Mouse (Mus musculus) frontal cortex, adult (tissue): Measurements from ENCODE around the gene Dock4.

Experiments used
- ATAC-seq: cut with Nextera tagmentation; 2 replicates; pipeline ENCODE4 v1.9.2; 2017; ENCODE audit warnings: mild to moderate bottlenecking, moderate library complexity, mixed read lengths; ENCODE audit not compliant: low TSS enrichment

The Dock4 gene

GRCm38 (mm10) chr12:40511643-40512369 lies 66.1 kb downstream of the Dock4 start:
- ATAC-seq, result no peak; the same call in 1 of the 2 replicates

- ATAC-seq, result no peak
Measured at GRCm38 (mm10) chr12:40512370-40512693, 66.6 kb downstream of the Dock4 start.

GRCm38 (mm10) chr12:40512994-40513393 lies 67.2 kb downstream of the Dock4 start:
- no peak for ATAC-seq

- ATAC-seq, result no peak
Measured at GRCm38 (mm10) chr12:40514021-40514420, 68.3 kb downstream of the Dock4 start.

- no peak for ATAC-seq
Measured at GRCm38 (mm10) chr12:40522468-40522867, 76.7 kb downstream of the Dock4 start.

GRCm38 (mm10) chr12:40523020-40523419 lies 77.3 kb downstream of the Dock4 start:
- ATAC-seq, result peak; percentile 59; the same call in 1 of the 2 replicates

- ATAC-seq, result no peak
Measured at GRCm38 (mm10) chr12:40525045-40525444, 79.3 kb downstream of the Dock4 start.

- peak; percentile 48; the same call in 1 of the 2 replicates for ATAC-seq
Measured at GRCm38 (mm10) chr12:40535655-40536618, 90.2 kb downstream of the Dock4 start.

GRCm38 (mm10) chr12:40537826-40538225 lies 92.1 kb downstream of the Dock4 start:
- ATAC-seq, result no peak

- ATAC-seq, result no peak
Measured at GRCm38 (mm10) chr12:40538318-40538717, 92.6 kb downstream of the Dock4 start.

- no peak for ATAC-seq
Measured at GRCm38 (mm10) chr12:40538780-40539179, 93.0 kb downstream of the Dock4 start.

GRCm38 (mm10) chr12:40544273-40544672 lies 98.5 kb downstream of the Dock4 start:
- no peak for ATAC-seq

- ATAC-seq, result peak; percentile 78
Measured at GRCm38 (mm10) chr12:40546827-40547226, 101.1 kb downstream of the Dock4 start.

- no peak for ATAC-seq
Measured at GRCm38 (mm10) chr12:40551317-40551716, 105.6 kb downstream of the Dock4 start.

GRCm38 (mm10) chr12:40552201-40552600 lies 106.4 kb downstream of the Dock4 start:
- no peak for ATAC-seq

- no peak for ATAC-seq
Measured at GRCm38 (mm10) chr12:40553929-40554328, 108.2 kb downstream of the Dock4 start.

GRCm38 (mm10) chr12:40554941-40555511 lies 109.3 kb downstream of the Dock4 start:
- peak; percentile 31; the same call in 1 of the 2 replicates for ATAC-seq

GRCm38 (mm10) chr12:40558600-40558999 lies 112.8 kb downstream of the Dock4 start:
- ATAC-seq, result no peak; the same call in 1 of the 2 replicates

- ATAC-seq, result no peak
Measured at GRCm38 (mm10) chr12:40559103-40559502, 113.4 kb downstream of the Dock4 start.

GRCm38 (mm10) chr12:40563703-40564102 lies 118.0 kb downstream of the Dock4 start:
- ATAC-seq, result no peak

GRCm38 (mm10) chr12:40564261-40564660 lies 118.5 kb downstream of the Dock4 start:
- no peak for ATAC-seq

GRCm38 (mm10) chr12:40568365-40568885 lies 122.7 kb downstream of the Dock4 start:
- ATAC-seq, result no peak
